Mouse (Mus musculus): ENCODE measurements around the gene Fmn2.

The Fmn2 gene

GRCm38 (mm10) chr1:174557211-174557610 is 55.6 kb downstream of the Fmn2 start:
- DNase-seq (ENCODE audit: low spot score in 2 of 2), result no peak

DNA sequence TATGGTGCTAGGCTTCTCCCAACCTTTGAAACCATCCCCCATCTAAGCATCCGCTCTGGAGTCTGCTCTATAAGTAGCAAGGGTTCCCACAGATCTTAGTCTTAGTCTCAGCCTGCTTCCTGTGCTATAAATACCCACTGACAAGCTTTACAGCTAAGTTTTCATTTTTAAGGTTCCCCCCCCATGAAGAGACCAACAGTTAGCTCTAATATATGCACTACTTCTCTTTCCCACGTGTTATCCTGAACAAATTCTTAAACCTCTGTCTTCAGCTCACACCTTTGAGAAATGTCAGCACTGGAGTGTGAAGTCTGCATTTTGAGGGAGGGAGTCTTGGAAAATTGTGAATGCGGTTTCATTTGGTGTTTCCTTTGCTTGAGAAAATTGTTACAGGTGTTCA is 56.2 kb downstream of the Fmn2 start:
- DNase-seq (ENCODE audit: low spot score in 2 of 2), result no peak

DNA sequence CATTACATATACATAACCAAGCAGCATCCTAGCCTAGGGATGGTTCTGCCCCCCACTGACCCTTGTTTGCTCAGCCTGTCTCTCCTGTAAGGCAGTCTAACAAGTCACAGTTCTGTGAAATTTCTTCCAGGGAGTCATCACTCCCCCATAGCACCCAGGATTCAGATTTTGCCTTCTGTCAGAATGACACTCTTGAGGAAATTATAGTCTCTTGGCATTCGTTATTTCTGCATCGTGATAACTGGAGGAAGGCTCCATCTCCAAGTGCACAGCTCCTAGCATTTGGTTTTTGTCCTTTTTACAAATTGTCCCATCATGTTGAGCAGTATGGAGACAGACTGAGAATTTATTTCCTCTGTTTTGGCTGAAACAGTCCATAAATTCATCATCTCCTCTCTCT is 56.9 kb downstream of the Fmn2 start:
- no peak for DNase-seq (ENCODE audit: low spot score in 2 of 2)

DNA sequence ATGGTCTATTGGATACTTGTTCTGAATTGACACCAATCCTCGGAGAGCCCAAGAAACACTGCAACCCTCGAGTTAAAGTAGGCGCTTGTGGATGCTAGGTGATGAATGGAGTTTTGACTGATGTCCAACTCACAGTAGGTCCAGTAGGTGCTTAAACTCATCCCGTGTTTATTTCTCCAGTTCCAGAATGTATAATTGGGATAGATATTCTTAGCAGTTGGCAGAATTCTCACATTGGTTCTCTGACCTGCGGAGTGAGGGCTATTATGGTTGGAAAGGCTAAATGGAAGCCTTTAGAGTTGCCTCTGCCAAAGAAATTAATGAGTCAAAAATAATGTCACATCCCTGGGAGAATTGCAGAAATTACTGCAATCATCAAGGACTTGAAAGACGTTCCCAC is 62.9 kb downstream of the Fmn2 start:
- no peak for DNase-seq (ENCODE audit: low spot score in 2 of 2)

- no peak for DNase-seq (ENCODE audit: low spot score in 2 of 2)
Observed at GRCm38 (mm10) chr1:174568609-174569008, 67.0 kb downstream of the Fmn2 start.

GRCm38 (mm10) chr1:174592420-174592980 is 90.9 kb downstream of the Fmn2 start:
- no peak for DNase-seq (ENCODE audit: low spot score in 2 of 2)

GRCm38 (mm10) chr1:174594989-174595388 is 93.4 kb downstream of the Fmn2 start:
- DNase-seq (ENCODE audit: low spot score in 2 of 2), result peak in 1 of 2 experiments; percentile 25

GRCm38 (mm10) chr1:174597495-174597894 is 95.9 kb downstream of the Fmn2 start:
- DNase-seq (ENCODE audit: low spot score in 2 of 2), result no peak

GRCm38 (mm10) chr1:174598226-174598625 is 96.6 kb downstream of the Fmn2 start:
- no peak for DNase-seq (ENCODE audit: low spot score in 2 of 2)

GRCm38 (mm10) chr1:174600041-174600440 is 98.4 kb downstream of the Fmn2 start:
- no peak for DNase-seq (ENCODE audit: low spot score in 2 of 2)

DNA sequence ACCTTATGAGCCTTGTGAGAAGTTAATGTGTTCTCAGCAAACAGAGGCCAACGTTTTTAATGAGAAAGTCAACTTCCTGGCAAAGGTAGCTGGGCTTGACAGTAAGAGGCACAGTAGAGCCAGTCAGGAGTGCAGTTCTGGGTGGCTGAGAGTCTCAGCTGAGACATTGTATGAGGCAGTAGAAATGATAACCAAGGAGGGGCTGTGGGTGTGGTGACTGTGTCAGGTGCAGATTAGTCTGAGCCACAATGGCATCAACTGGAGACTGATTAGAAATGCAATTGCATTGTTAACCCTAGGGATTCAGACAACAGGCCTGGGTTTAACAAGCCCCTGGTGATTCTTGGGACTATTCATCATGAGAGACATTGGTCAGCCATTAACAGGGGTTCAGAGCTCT is 99.0 kb downstream of the Fmn2 start:
- DNase-seq (ENCODE audit: low spot score in 2 of 2), result no peak

GRCm38 (mm10) chr1:174617368-174617767 is 115.7 kb downstream of the Fmn2 start:
- DNase-seq (ENCODE audit: low spot score in 2 of 2), result no peak

DNA sequence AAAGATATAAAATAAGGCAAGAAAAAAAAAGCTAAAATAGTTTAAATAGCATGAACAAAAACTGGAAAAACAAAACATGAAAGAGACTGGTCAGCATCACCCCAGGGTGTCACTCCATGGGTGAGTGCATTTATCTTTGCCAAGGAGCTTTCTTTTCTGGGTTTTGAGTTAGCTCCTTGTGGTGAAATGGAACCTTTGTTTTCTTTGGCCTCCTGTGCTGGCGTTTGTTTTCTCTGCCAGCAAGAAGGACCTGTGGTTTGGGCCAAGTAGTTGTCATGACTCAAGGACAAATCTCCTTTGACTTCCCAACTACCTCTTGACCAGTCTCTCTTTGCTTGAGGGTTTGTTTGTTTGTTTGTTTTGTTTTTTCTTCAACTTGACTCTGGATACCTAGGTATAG is 119.9 kb downstream of the Fmn2 start:
- DNase-seq (ENCODE audit: low spot score in 2 of 2), result no peak

- DNase-seq (ENCODE audit: low spot score in 2 of 2), result no peak
Observed at GRCm38 (mm10) chr1:174623054-174623453, 121.4 kb downstream of the Fmn2 start.

DNA sequence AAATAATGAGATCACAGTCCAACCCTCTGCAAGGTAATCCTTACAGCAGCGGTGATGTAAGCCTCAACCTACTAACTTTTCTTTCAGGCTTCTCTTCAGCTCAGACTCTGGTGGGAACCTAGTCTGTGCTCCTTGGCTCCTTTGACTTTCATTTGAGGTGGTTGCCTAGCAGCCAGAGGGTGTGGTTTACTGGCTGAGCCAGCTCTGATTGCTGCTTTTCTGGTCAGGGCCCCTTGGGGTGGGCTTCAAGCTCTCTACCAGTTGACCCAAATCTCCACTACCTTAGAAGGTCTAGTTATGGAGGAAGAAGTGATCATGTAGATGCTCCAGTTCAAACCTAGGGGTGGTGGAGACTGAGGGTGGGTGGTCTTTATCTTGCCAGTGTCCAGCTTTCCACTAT is 128.4 kb downstream of the Fmn2 start:
- no peak for DNase-seq (ENCODE audit: low spot score in 2 of 2)

DNA sequence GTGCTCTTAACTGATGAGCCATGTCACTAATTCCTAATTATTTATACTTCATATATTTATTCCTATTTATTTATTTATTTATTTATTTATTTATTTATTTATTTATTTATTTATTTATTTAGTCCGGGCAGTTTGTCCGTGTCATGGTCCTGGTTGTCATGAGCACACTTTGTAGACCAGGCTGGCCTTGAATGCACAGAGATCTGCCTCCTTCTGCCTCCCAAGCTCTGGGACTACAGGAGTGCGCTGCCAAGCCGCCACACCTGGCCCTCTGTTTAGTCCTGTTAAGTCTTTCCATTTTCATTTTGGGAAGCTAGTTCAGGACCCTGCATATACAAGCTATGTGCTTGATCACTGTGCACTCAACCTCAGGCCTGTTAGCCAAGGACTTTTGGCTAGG is 134.7 kb downstream of the Fmn2 start:
- DNase-seq (ENCODE audit: low spot score in 2 of 2), result no peak

DNA sequence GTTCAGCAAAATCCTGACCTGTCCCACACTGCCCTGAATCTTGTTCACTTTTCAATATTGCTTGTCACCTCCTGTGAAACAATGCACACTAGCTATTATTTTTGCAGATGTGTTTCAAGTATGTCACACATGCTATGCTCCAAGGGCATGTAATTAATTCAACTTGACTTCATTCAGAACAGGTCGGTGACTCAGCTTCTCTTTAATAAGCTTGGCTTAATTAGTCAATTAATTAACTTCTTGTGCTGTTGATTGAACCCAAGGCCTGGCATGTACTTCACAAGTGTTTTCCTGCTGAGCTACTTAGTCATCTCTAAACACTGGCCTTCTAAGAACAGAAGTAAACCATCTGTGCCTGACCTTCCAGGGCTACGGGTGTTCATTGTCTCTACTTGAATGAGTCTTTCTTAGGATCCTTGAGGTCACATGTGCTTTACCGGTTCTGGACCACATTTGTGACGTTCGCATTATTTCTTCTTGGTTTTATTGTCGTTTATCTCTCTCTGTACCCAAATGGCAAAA is 136.0 kb downstream of the Fmn2 start:
- no peak for DNase-seq (ENCODE audit: low spot score in 2 of 2)

GRCm38 (mm10) chr1:174640901-174641300 is 139.3 kb downstream of the Fmn2 start:
- no peak for DNase-seq (ENCODE audit: low spot score in 2 of 2)

- no peak for DNase-seq (ENCODE audit: low spot score in 2 of 2)
Observed at GRCm38 (mm10) chr1:174643431-174644010, 141.9 kb downstream of the Fmn2 start.

GRCm38 (mm10) chr1:174649421-174649826 is 147.8 kb downstream of the Fmn2 start:
- DNase-seq (ENCODE audit: low spot score in 2 of 2), result no peak

- DNase-seq (ENCODE audit: low spot score in 2 of 2), result no peak
Observed at GRCm38 (mm10) chr1:174654565-174654964, 152.9 kb downstream of the Fmn2 start.

- DNase-seq (ENCODE audit: low spot score in 2 of 2), result no peak
Observed at GRCm38 (mm10) chr1:174655354-174655753, 153.7 kb downstream of the Fmn2 start.

- DNase-seq (ENCODE audit: low spot score in 2 of 2), result no peak
Observed at GRCm38 (mm10) chr1:174656554-174656953, 154.9 kb downstream of the Fmn2 start.
